Mouse (Mus musculus) midbrain, embryonic 10.5 days (tissue): ENCODE measurements around the gene Il11ra1. TPM values are rescaled to one million over a fixed set of nuclear protein-coding genes. Genes with fewer than 3 reads are reported as not detected.
"Not testable (repeated sequence)": the region's sequence is repeated elsewhere in the genome, so short reads cannot be mapped to it uniquely, and the experiment has no call there.

Experiments
- DNase-seq: peaks from one replicate; pipeline ENCODE4 v3.0.0-alpha.2; 2017; ENCODE audit warnings: low spot score
- H3K27ac ChIP-seq: fragments of 300-500 bp; sonication (generic); replicated peaks from 2 replicates; pipeline ENCODE4 v1.5.1; 2016; ENCODE audit warnings: mild to moderate bottlenecking
- H3K27me3 ChIP-seq: fragments of 300-500 bp; sonication (generic); 2 replicates; pipeline ENCODE4 v1.6.1; 2016; ENCODE audit warnings: low read depth, mild to moderate bottlenecking; ENCODE audit not compliant: poor library complexity, severe bottlenecking
- H3K36me3 ChIP-seq: fragments of 300-500 bp; sonication (generic); 2 replicates; pipeline ENCODE4 v1.6.1; 2016; ENCODE audit warnings: mild to moderate bottlenecking, moderate library complexity
- H3K4me1 ChIP-seq: fragments of 300-500 bp; sonication (generic); 2 replicates; pipeline ENCODE4 v1.6.1; 2016
- H3K4me3 ChIP-seq: fragments of 300-500 bp; sonication (generic); 2 replicates; pipeline ENCODE4 v1.5.1; 2016; ENCODE audit warnings: mild to moderate bottlenecking, moderate library complexity
- H3K9me3 ChIP-seq: fragments of 300-500 bp; sonication (generic); replicated peaks from 2 replicates; pipeline ENCODE4 v1.6.1; 2016; ENCODE audit warnings: mild to moderate bottlenecking
- WGBS: fragments of 180-500 bp; shearing (Covaris S2); methylation state at CpG from one replicate; pipeline ENCODE4 v1.1.7; 2016; 5-methylcytosine and 5-hydroxymethylcytosine counted together
- polyA plus RNA-seq: library from polyadenylated mRNA; unstranded; fragments of >200 nt; fragmentation: Nextera tagmentation; extraction: Ambion mirVana; gene quantifications from 2 replicates; pipeline ENCODE4 v1.2.1, GENCODE M21; 2016

The Il11ra1 gene
- 69.0 TPM in 2 replicates for polyA plus RNA-seq

- DNase-seq, H3K27ac ChIP-seq, H3K9me3 ChIP-seq, H3K4me3 ChIP-seq, H3K36me3 ChIP-seq: not testable (repeated sequence)
- Histone ChIP-seq H3K4me1 (peaks cover 18% of the 10 kb centered on the region), H3K27me3 (peaks cover 22% of the 10 kb centered on the region)
- 81% methylated on average over 10 of the region's 10 CpGs for WGBS
Measured at GRCm38 (mm10) chr4:41699783-41700182, at the start of gene Il11ra1. Gene Il11ra1, plus strand, starts transcription at chr4:41699989.

DNA sequence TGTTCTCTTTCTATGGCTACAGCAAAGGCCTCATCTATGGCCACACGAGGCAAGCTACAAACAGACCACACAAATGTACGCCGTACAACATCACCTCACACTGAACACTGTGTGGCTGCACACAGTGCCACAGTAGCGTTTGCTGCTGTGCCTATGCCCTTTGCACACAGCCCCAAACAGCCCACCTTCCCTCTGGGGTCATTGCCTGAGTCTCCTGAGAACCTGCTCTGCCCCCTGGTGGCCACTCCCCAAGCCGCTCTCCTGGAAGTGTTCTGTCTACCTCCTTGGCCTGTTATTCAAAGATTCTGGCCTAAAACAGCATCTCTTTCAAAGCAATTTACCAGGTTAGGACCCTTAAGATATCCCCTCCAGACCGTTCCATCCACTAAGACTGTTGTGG, 46.5 kb upstream of the Il11ra1 start:
- Histone ChIP-seq H3K27ac (no peak overlapping the region), H3K4me1 (peaks cover 52% of the 10 kb centered on the region)

DNA sequence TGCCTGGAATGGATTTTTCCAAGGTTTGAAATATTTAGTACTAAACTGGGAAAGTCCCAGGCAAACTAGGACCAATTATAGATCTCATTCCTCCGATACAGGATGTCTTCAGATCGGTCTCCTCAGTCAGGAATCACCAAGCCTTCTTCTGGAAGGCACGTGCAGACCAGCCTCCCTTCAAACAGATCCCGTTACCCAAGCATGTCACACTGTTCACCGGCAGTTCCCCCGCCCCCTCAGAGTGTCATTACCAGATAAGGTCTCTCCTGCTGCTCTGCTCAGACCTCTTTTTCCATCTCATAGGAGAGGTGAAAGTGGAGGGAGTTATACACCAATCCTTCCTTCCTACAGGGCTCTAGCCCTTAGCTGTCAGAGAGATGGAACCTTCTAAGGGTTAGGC, 46.1 kb upstream of the Il11ra1 start:
- DNase-seq: no peak
- peaks cover 12% of the 10 kb centered on the region for H3K27me3 ChIP-seq
- 67% methylated on average over 6 of the region's 6 CpGs for WGBS
- peaks cover 34% of the 10 kb centered on the region for H3K36me3 ChIP-seq
- H3K4me1 ChIP-seq: peaks cover 52% of the 10 kb centered on the region
- H3K4me3 ChIP-seq: no peak overlapping the region
- H3K9me3 ChIP-seq: no peaks in the 10 kb centered on the region
- H3K27ac ChIP-seq: 0 out of 2 replicates have a peak overlapping the region, but pooled peaks have one; percentile 14

More for the DNA sequence above, 46.5 kb upstream of the Il11ra1 start:
- Histone ChIP-seq H3K9me3 (no peaks in the 10 kb centered on the region), H3K36me3 (peaks cover 29% of the 10 kb centered on the region), H3K27me3 (peaks cover 12% of the 10 kb centered on the region), H3K4me3 (no peak overlapping the region)
- 40% methylated on average over 6 of the region's 6 CpGs for WGBS
- DNase-seq: peak; percentile 87

DNA sequence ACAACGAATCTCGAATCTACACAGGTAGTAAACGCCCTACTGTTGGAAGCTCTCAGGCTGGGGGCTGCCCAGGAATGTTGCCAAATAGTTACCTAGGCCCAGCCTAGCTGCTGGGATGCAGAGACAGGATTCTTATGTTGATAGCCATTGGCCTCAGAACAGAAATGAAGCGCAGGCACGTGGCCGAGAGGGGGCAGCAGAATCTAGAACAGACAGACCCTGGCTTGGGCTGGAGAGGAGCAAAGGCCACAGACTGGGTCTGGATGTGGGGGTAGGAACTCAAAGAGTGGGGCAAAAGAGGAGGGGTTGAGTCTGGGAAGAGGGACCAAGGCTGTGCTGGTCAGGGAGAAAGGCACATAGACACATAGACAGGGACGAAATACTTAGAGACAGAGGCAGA, 45.6 kb upstream of the Il11ra1 start:
- Histone ChIP-seq H3K9me3 (no peaks in the 10 kb centered on the region), H3K27ac (peak overlapping the region; percentile 14; the same call in 1 of the 2 replicates), H3K36me3 (peaks cover 38% of the 10 kb centered on the region), H3K4me3 (no peak overlapping the region), H3K27me3 (peaks cover 14% of the 10 kb centered on the region), H3K4me1 (peaks cover 52% of the 10 kb centered on the region)
- WGBS: 11% methylated on average over 7 of the region's 7 CpGs
- peak; percentile 79 for DNase-seq

- Histone ChIP-seq H3K36me3 (peaks cover 51% of the 10 kb centered on the region), H3K4me3 (no peak overlapping the region), H3K27me3 (peaks cover 24% of the 10 kb centered on the region), H3K27ac (peak overlapping the region; percentile 57; the same call in 1 of the 2 replicates), H3K9me3 (no peaks in the 10 kb centered on the region), H3K4me1 (peaks cover 64% of the 10 kb centered on the region)
- 93% methylated on average over 2 of the region's 2 CpGs for WGBS
- no peak for DNase-seq
Measured at GRCm38 (mm10) chr4:41655525-41655924, 44.3 kb upstream of the Il11ra1 start.

DNA sequence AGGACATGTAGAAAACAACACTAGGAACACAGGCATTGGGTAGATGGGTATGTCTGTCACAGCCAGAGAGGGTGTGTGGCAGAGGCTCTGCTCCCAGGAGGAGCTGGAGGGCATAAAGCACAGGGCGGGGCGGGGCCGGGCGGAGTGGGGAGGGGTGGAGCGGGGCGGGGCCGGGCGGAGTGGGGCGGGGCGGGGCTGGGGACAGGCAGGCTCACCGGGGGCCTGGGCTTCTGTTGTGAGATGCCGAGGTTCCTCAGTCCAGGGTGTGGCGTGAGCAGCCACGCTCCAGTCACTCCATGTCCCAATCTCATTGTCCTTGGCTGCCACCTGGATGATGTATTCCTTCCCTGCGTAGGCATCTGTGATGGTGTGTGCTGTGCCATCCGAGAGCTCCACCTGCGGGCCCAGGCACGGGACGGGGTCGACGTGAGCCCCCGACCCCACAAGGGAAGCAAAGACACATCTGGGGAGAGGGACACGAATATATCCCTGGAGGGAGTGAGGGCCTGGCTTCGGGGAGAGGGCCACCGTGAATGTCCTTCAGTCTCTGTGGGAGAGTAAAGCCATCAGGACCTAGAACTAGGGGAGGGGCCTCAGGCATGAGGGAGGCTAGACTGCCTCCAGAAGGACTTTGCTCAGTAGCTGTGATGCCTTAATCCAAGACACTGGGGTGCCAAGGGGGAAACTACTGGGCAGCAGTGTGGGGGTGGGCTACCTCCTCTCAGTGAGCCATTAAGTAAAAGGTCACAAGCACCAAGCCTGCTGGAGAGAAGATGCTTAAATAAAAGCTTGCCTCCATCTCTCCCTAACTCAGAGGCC, 41.0 kb upstream of the Il11ra1 start:
- no peak for DNase-seq
- H3K9me3 ChIP-seq: no peaks in the 10 kb centered on the region
- H3K4me3 ChIP-seq: no peak overlapping the region; the same call in 1 of the 2 replicates
- peaks cover 84% of the 10 kb centered on the region for H3K36me3 ChIP-seq
- peaks cover 84% of the 10 kb centered on the region for H3K4me1 ChIP-seq
- H3K27me3 ChIP-seq: peaks cover 28% of the 10 kb centered on the region
- H3K27ac ChIP-seq: peak overlapping the region; percentile 71
- WGBS: 22% methylated on average over 23 of the region's 25 CpGs

- DNase-seq: no peak
- peaks cover 92% of the 10 kb centered on the region for H3K36me3 ChIP-seq
- H3K4me1 ChIP-seq: peaks cover 84% of the 10 kb centered on the region
- H3K9me3 ChIP-seq: no peaks in the 10 kb centered on the region
- no peak overlapping the region for H3K4me3 ChIP-seq
- peaks cover 28% of the 10 kb centered on the region for H3K27me3 ChIP-seq
- 61% methylated on average over 13 of the region's 13 CpGs for WGBS
- H3K27ac ChIP-seq: peak overlapping the region; percentile 71; the same call in 1 of the 2 replicates
Measured at GRCm38 (mm10) chr4:41659556-41659955, 40.2 kb upstream of the Il11ra1 start.

DNA sequence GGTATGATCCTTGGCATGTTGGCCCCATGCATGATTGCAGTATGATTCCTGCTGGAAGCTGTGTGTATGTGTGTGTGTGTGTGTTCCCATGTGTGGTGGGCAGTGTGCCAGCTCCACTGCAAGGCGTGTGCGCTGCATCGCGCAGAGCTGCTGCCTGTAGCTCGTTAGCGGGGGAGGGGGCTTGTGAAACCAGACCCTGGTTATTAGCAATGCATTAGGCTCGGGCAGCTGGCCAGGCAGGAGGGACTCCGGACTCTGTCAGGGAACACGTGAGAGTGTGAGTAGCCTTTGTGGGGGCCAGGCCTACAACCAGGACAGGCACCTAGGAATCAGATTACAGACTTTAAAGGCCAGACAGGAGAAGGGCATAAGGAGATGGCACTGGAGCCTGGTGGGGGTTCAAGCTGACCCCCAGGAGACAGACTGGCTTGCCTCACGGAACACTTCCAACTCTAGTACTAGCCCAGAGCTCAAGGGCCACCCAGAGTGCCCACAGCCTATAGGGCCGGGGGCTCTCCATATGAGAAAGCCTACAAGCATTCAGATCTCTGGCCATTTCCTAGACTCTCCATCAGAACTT, 38.8 kb upstream of the Il11ra1 start:
- Histone ChIP-seq H3K9me3 (no peaks in the 10 kb centered on the region), H3K4me1 (peaks cover 84% of the 10 kb centered on the region), H3K27ac (peak overlapping the region; percentile 4; the same call in 1 of the 2 replicates), H3K4me3 (no peak overlapping the region), H3K36me3 (peaks cover 99% of the 10 kb centered on the region), H3K27me3 (peaks cover 21% of the 10 kb centered on the region)
- no peak for DNase-seq
- 55% methylated on average over 11 of the region's 11 CpGs for WGBS

GRCm38 (mm10) chr4:41662723-41663122, 37.1 kb upstream of the Il11ra1 start:
- WGBS: 88% methylated on average over 11 of the region's 11 CpGs
- H3K27me3 ChIP-seq: peaks cover 16% of the 10 kb centered on the region
- no peak overlapping the region for H3K4me3 ChIP-seq
- no peak overlapping the region; the same call in 1 of the 2 replicates for H3K27ac ChIP-seq
- peaks cover 97% of the 10 kb centered on the region for H3K4me1 ChIP-seq
- H3K36me3 ChIP-seq: peaks cover 98% of the 10 kb centered on the region
- no peaks in the 10 kb centered on the region for H3K9me3 ChIP-seq
- no peak for DNase-seq

DNA sequence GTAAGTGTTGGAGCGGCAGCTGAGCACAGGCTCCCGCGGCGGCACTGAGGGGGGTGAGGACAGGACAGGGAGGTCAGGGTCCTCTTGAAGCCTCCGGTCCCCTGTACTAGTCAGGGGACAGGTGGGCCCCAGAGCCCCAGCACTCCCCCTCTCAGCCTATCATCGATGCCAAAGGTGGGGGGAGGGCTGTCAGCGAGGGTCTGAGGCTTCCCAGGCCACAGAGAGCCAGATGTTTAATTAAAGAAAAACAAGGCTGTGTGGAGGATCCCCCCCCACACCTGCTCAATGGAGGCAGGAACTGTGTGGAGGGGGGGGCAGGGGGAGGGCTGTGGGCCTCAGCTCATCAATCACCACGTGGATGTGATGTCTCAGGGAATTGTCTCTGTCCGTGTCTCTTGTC, 36.2 kb upstream of the Il11ra1 start:
- peaks cover 16% of the 10 kb centered on the region for H3K27me3 ChIP-seq

GRCm38 (mm10) chr4:41664533-41664932, 35.3 kb upstream of the Il11ra1 start:
- Histone ChIP-seq H3K4me3 (no peak overlapping the region), H3K27ac (peak overlapping the region; percentile 69), H3K4me1 (peaks cover 82% of the 10 kb centered on the region), H3K27me3 (peaks cover 11% of the 10 kb centered on the region), H3K36me3 (peaks cover 98% of the 10 kb centered on the region), H3K9me3 (no peaks in the 10 kb centered on the region)
- WGBS: 67% methylated on average over 7 of the region's 7 CpGs
- no peak for DNase-seq

More for the DNA sequence above, 36.2 kb upstream of the Il11ra1 start:
- peaks cover 98% of the 10 kb centered on the region for H3K36me3 ChIP-seq
- DNase-seq: no peak
- no peak overlapping the region for H3K4me3 ChIP-seq
- H3K27ac ChIP-seq: no peak overlapping the region
- 66% methylated on average over 9 of the region's 9 CpGs for WGBS
- H3K9me3 ChIP-seq: no peaks in the 10 kb centered on the region
- H3K4me1 ChIP-seq: peaks cover 91% of the 10 kb centered on the region

GRCm38 (mm10) chr4:41665009-41665675, 34.6 kb upstream of the Il11ra1 start:
- Histone ChIP-seq H3K36me3 (peaks cover 98% of the 10 kb centered on the region), H3K4me1 (peaks cover 76% of the 10 kb centered on the region), H3K4me3 (no peak overlapping the region), H3K9me3 (no peaks in the 10 kb centered on the region), H3K27ac (peak overlapping the region; percentile 69), H3K27me3 (peaks cover 5% of the 10 kb centered on the region; the same call in 1 of the 2 replicates)
- DNase-seq: peak; percentile 59
- 3% methylated on average over 8 of the region's 8 CpGs for WGBS
